Mouse (Mus musculus): Measurements from ENCODE around the gene Ptprr. TPM values are rescaled to one million over a fixed set of nuclear protein-coding genes. Genes with fewer than 3 reads are reported as not detected.
A peak's percentile ranks its signal among the peaks of the same experiment; 100 is the strongest.

Ptprr gene
- total and polyA plus RNA-seq, 2 experiments: 0.09 TPM; not detected in 1

- no peak for DNase-seq (ENCODE audit: extremely low read depth, low read depth, low spot score)
- Histone ChIP-seq H3K27ac (replicated peaks; ENCODE audit: insufficient read depth, low read depth, low read length) (peak overlapping the region; percentile 71), H3K27me3 (ENCODE audit: control insufficient read depth, insufficient read depth, low read length) (no peaks in the 10 kb centered on the region), H3K79me2 (ENCODE audit: control insufficient read depth, insufficient read depth, low read length) (no peaks in the 10 kb centered on the region), H3K9ac (ENCODE audit: low read depth, low read length) (peak overlapping the region; percentile 10; the same call in 1 of the 2 replicates), H3K4me1 (ENCODE audit: control insufficient read depth, insufficient read depth, low read length) (peaks cover 10% of the 10 kb centered on the region), H3K36me3 (ENCODE audit: control insufficient read depth, insufficient read depth, low read length) (no peaks in the 10 kb centered on the region), H3K4me3 (ENCODE audit: insufficient read depth, low read depth, low read length) (no peak overlapping the region)
- WGBS: 72% methylated on average over 15 of the region's 15 CpGs
- TF ChIP-seq POLR2A (IDR thresholded peaks at IDR 0.05; ENCODE audit: extremely low read depth, insufficient read depth, low read length) (no peak), CTCF (IDR thresholded peaks at IDR 0.05; ENCODE audit: low read depth, low read length) (no peak)
Measured at GRCm38 (mm10) chr10:116266561-116267433, 248.8 kb downstream of the Ptprr start.

- H3K4me1 ChIP-seq (ENCODE audit: control insufficient read depth, insufficient read depth, low read length): peaks cover 8% of the 10 kb centered on the region; the same call in 1 of the 2 replicates
- TF ChIP-seq CTCF (IDR thresholded peaks at IDR 0.05; ENCODE audit: low read depth, low read length) (no peak), POLR2A (IDR thresholded peaks at IDR 0.05; ENCODE audit: extremely low read depth, insufficient read depth, low read length) (no peak)
- H3K36me3 ChIP-seq (ENCODE audit: control insufficient read depth, insufficient read depth, low read length): no peaks in the 10 kb centered on the region
- peak; percentile 64 for DNase-seq (ENCODE audit: extremely low read depth, low read depth, low spot score)
- H3K27ac ChIP-seq (replicated peaks; ENCODE audit: insufficient read depth, low read depth, low read length): peak overlapping the region; percentile 71
- no peaks in the 10 kb centered on the region for H3K79me2 ChIP-seq (ENCODE audit: control insufficient read depth, insufficient read depth, low read length)
- no peak overlapping the region for H3K4me3 ChIP-seq (ENCODE audit: insufficient read depth, low read depth, low read length)
- 19% methylated on average over 4 of the region's 4 CpGs for WGBS
- H3K9ac ChIP-seq (ENCODE audit: low read depth, low read length): no peak overlapping the region
- H3K27me3 ChIP-seq (ENCODE audit: control insufficient read depth, insufficient read depth, low read length): no peaks in the 10 kb centered on the region
Measured at GRCm38 (mm10) chr10:116267434-116267822, 249.4 kb downstream of the Ptprr start.

GRCm38 (mm10) chr10:116268343-116268742 lies 250.3 kb downstream of the Ptprr start:
- H3K9ac ChIP-seq (ENCODE audit: low read depth, low read length): no peak overlapping the region
- no peak overlapping the region for H3K27ac ChIP-seq (replicated peaks; ENCODE audit: insufficient read depth, low read depth, low read length)
- WGBS: 63% methylated on average over 4 of the region's 4 CpGs
- H3K4me3 ChIP-seq (ENCODE audit: insufficient read depth, low read depth, low read length): no peak overlapping the region
- DNase-seq (ENCODE audit: extremely low read depth, low read depth, low spot score): no peak
- no peaks in the 10 kb centered on the region for H3K27me3 ChIP-seq (ENCODE audit: control insufficient read depth, insufficient read depth, low read length)
- TF ChIP-seq POLR2A (IDR thresholded peaks at IDR 0.05; ENCODE audit: extremely low read depth, insufficient read depth, low read length) (no peak), CTCF (IDR thresholded peaks at IDR 0.05; ENCODE audit: low read depth, low read length) (no peak)
- no peaks in the 10 kb centered on the region for H3K36me3 ChIP-seq (ENCODE audit: control insufficient read depth, insufficient read depth, low read length)
- no peaks in the 10 kb centered on the region for H3K79me2 ChIP-seq (ENCODE audit: control insufficient read depth, insufficient read depth, low read length)
- peaks cover 8% of the 10 kb centered on the region; the same call in 1 of the 2 replicates for H3K4me1 ChIP-seq (ENCODE audit: control insufficient read depth, insufficient read depth, low read length)

GRCm38 (mm10) chr10:116270646-116271469 lies 252.8 kb downstream of the Ptprr start:
- H3K79me2 ChIP-seq (ENCODE audit: control insufficient read depth, insufficient read depth, low read length): no peaks in the 10 kb centered on the region
- no peaks in the 10 kb centered on the region for H3K36me3 ChIP-seq (ENCODE audit: control insufficient read depth, insufficient read depth, low read length)
- H3K9ac ChIP-seq (ENCODE audit: low read depth, low read length): no peak overlapping the region
- no peak overlapping the region for H3K27ac ChIP-seq (replicated peaks; ENCODE audit: insufficient read depth, low read depth, low read length)
- TF ChIP-seq CTCF (IDR thresholded peaks at IDR 0.05; ENCODE audit: low read depth, low read length): no peak
- no peak for TF ChIP-seq POLR2A (IDR thresholded peaks at IDR 0.05; ENCODE audit: extremely low read depth, insufficient read depth, low read length)
- H3K4me3 ChIP-seq (ENCODE audit: insufficient read depth, low read depth, low read length): no peak overlapping the region
- WGBS: 68% methylated on average over 12 of the region's 12 CpGs
- no peaks in the 10 kb centered on the region for H3K27me3 ChIP-seq (ENCODE audit: control insufficient read depth, insufficient read depth, low read length)
- no peak for DNase-seq (ENCODE audit: extremely low read depth, low read depth, low spot score)
- H3K4me1 ChIP-seq (ENCODE audit: control insufficient read depth, insufficient read depth, low read length): peaks cover 8% of the 10 kb centered on the region; the same call in 1 of the 2 replicates

GRCm38 (mm10) chr10:116271470-116271915 lies 253.5 kb downstream of the Ptprr start:
- H3K36me3 ChIP-seq (ENCODE audit: control insufficient read depth, insufficient read depth, low read length): no peaks in the 10 kb centered on the region
- 82% methylated on average over 10 of the region's 10 CpGs for WGBS
- no peaks in the 10 kb centered on the region for H3K27me3 ChIP-seq (ENCODE audit: control insufficient read depth, insufficient read depth, low read length)
- no peaks in the 10 kb centered on the region for H3K79me2 ChIP-seq (ENCODE audit: control insufficient read depth, insufficient read depth, low read length)
- no peak for TF ChIP-seq CTCF (IDR thresholded peaks at IDR 0.05; ENCODE audit: low read depth, low read length)
- no peak for TF ChIP-seq POLR2A (IDR thresholded peaks at IDR 0.05; ENCODE audit: extremely low read depth, insufficient read depth, low read length)
- no peak overlapping the region for H3K9ac ChIP-seq (ENCODE audit: low read depth, low read length)
- no peak for DNase-seq (ENCODE audit: extremely low read depth, low read depth, low spot score)
- H3K4me1 ChIP-seq (ENCODE audit: control insufficient read depth, insufficient read depth, low read length): peaks cover 8% of the 10 kb centered on the region; the same call in 1 of the 2 replicates
- no peak overlapping the region for H3K27ac ChIP-seq (replicated peaks; ENCODE audit: insufficient read depth, low read depth, low read length)
- H3K4me3 ChIP-seq (ENCODE audit: insufficient read depth, low read depth, low read length): no peak overlapping the region
